Mouse (Mus musculus): ENCODE measurements around the gene Nt5c2. TPM values are rescaled to one million over a fixed set of nuclear protein-coding genes. Genes with fewer than 3 reads are reported as not detected.

Gene Nt5c2
- polyA plus RNA-seq (2014; fragmentation: Illumina TruSeq; extraction: RNeasy Lipid Tissue Mini Kit (QIAGEN cat#74804); ENCODE audit: low replicate concordance): 44.0 TPM

DNA sequence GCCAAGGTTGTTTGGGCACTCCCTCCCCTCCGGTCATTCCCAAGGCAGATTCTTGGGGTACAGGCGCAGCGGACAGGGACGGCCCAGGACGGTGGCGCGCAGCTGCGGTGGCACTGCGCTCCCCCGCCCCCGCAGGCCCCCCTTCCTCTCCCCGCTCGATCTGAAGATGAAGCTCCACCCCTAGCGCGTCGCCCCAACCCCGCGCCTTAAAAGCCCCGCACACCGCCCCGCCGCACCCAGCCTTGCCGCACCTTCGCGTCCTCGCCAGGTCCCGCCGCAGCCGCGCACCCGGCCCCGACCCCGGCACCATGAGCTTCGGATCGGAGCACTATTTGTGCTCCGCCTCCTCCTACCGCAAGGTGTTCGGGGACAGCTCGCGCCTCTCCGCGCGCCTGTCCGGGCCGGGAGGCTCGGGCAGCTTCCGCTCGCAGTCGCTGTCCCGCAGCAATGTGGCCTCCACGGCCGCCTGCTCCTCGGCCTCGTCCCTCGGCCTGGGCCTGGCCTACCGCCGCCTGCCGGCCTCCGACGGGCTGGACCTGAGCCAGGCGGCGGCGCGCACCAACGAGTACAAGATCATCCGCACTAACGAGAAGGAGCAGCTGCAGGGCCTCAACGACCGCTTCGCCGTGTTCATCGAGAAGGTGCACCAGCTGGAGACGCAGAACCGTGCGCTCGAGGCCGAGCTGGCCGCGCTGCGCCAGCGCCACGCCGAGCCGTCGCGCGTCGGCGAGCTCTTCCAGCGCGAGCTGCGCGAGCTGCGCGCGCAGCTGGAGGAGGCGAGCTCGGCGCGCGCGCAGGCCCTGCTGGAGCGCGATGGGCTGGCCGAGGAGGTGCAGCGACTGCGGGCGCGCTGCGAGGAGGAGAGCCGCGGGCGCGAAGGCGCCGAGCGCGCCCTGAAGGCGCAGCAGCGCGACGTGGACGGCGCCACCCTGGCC lies at the start of gene Nt5c2, which contains the start of gene Ina:
TSS of gene Nt5c2 (minus strand) at position 707 of the 935 bp plus-strand sequence.
TSS of gene Ina (plus strand) at position 252 of the 935 bp plus-strand sequence.

DNA sequence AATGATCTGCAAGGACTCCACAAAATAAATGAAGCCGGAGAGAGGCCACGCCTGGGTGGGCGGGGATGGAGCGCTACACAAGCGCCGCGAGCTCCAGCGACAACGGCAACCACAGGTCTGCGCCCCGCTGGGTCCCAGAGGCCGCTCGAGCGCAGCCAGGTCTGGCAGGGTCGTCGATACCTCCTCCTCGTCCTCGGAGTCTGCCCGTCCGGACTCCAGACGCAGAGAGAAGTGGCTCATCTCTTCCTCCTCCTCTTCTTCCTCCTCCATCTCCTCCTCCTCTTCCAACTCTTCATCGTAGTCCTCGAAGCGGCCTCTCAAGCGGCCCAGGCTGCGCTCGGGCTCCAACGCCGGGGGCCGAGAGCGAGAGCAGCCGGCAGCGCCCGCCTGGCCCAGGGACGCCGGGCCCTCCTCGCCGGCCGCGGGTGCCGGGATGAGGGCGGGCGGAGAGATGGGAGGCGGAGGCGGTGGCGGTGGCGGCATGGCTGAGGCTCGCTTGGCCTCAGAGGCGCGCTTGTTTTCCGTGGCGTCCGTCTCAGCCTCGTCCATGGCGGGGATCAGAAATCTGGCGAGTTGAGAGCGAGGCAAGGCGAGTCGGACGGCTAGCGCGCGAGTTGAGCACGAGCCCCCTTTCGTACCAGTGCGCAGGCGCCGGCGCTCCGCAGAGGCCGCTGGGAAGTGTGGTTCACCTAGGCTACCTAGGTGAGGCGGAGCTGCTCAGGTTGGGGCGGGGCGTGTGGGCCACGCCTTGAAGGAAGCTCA lies 35.5 kb upstream of the Nt5c2 start, which contains the start of gene Pcgf6:
TSS of gene Pcgf6 (minus strand) at position 636 of the 762 bp plus-strand sequence.

Other genes starting within 250 kb of the Nt5c2 start
- gene Ina, start 455 bp downstream of the Nt5c2 start, polyA plus RNA-seq (2014; fragmentation: Illumina TruSeq; extraction: RNeasy Lipid Tissue Mini Kit (QIAGEN cat#74804); ENCODE audit: low replicate concordance): 0.71 TPM
- gene Pcgf6, start 35.8 kb upstream of the Nt5c2 start, polyA plus RNA-seq (2014; fragmentation: Illumina TruSeq; extraction: RNeasy Lipid Tissue Mini Kit (QIAGEN cat#74804); ENCODE audit: low replicate concordance): 31.1 TPM
- 17.9 TPM for gene Taf5, start 52.6 kb upstream of the Nt5c2 start, polyA plus RNA-seq (2014; fragmentation: Illumina TruSeq; extraction: RNeasy Lipid Tissue Mini Kit (QIAGEN cat#74804); ENCODE audit: low replicate concordance)
- gene Usmg5, start 75.5 kb upstream of the Nt5c2 start, polyA plus RNA-seq (2014; fragmentation: Illumina TruSeq; extraction: RNeasy Lipid Tissue Mini Kit (QIAGEN cat#74804); ENCODE audit: low replicate concordance): 4,144 TPM
- 2.6 TPM for gene Pdcd11, start 75.6 kb upstream of the Nt5c2 start, polyA plus RNA-seq (2014; fragmentation: Illumina TruSeq; extraction: RNeasy Lipid Tissue Mini Kit (QIAGEN cat#74804); ENCODE audit: low replicate concordance)
- gene Calhm2, start 123.1 kb upstream of the Nt5c2 start, polyA plus RNA-seq (2014; fragmentation: Illumina TruSeq; extraction: RNeasy Lipid Tissue Mini Kit (QIAGEN cat#74804); ENCODE audit: low replicate concordance): 0.59 TPM
- not detected for gene Calhm1, start 129.1 kb upstream of the Nt5c2 start, polyA plus RNA-seq (2014; fragmentation: Illumina TruSeq; extraction: RNeasy Lipid Tissue Mini Kit (QIAGEN cat#74804); ENCODE audit: low replicate concordance)
- gene Calhm3, start 142.6 kb upstream of the Nt5c2 start, polyA plus RNA-seq (2014; fragmentation: Illumina TruSeq; extraction: RNeasy Lipid Tissue Mini Kit (QIAGEN cat#74804); ENCODE audit: low replicate concordance): not detected
- gene Neurl1a, start 163.7 kb upstream of the Nt5c2 start, polyA plus RNA-seq (2014; fragmentation: Illumina TruSeq; extraction: RNeasy Lipid Tissue Mini Kit (QIAGEN cat#74804); ENCODE audit: low replicate concordance): not detected